Mouse (Mus musculus): ENCODE results near the gene Mbd6. TPM values are rescaled to one million over a fixed set of nuclear protein-coding genes. Genes with fewer than 3 reads are reported as not detected.

Gene Mbd6
- total RNA-seq, 2 experiments from 2014 or later: 16.1 to 17.1 TPM

Other genes starting within 250 kb of the Mbd6 start
- gene Mettl1, start 247.6 kb downstream of the Mbd6 start, total RNA-seq (2021): 10 to 100 TPM; 11.1 to 14.8 TPM
- gene Eef1akmt3, start 247.5 kb downstream of the Mbd6 start, total RNA-seq (2021): under 1 TPM; 0.27 to 0.43 TPM
- gene Cyp27b1, start 240.8 kb downstream of the Mbd6 start, total RNA-seq (2021): under 1 TPM; 0.10 to 0.16 TPM
- gene March9, start 228.8 kb downstream of the Mbd6 start, total RNA-seq (2021): 1 to 10 TPM in 1 of 2 experiments, under 1 TPM in 1; 0.82 to 1.2 TPM
- 10 to 100 TPM; 62.5 to 84.0 TPM for gene Cdk4, start 225.5 kb downstream of the Mbd6 start, total RNA-seq (2021)
- 10 to 100 TPM; 26.5 to 31.6 TPM for gene Tspan31, start 218.8 kb downstream of the Mbd6 start, total RNA-seq (2021)
- 1 to 10 TPM; 3.4 to 6.7 TPM for gene Agap2, start 213.7 kb downstream of the Mbd6 start, total RNA-seq (2021)
- gene Os9, start 167.9 kb downstream of the Mbd6 start, total RNA-seq (2021): 10 to 100 TPM; 20.3 to 23.5 TPM
- 1 to 10 TPM; 1.5 to 1.9 TPM for gene B4galnt1, start 123.8 kb downstream of the Mbd6 start, total RNA-seq (2021)
- 1 to 10 TPM; 3.7 to 7.6 TPM for gene Slc26a10, start 108.4 kb downstream of the Mbd6 start, total RNA-seq (2021)
- gene Arhgef25, start 98.9 kb downstream of the Mbd6 start, total RNA-seq (2021): 10 to 100 TPM; 13.9 to 14.4 TPM
- gene Dtx3, start 93.3 kb downstream of the Mbd6 start, total RNA-seq (2021): 10 to 100 TPM; 22.2 to 24.8 TPM
- 1 to 10 TPM; 6.3 to 7.6 TPM for gene Pip4k2c, start 77.4 kb downstream of the Mbd6 start, total RNA-seq (2021)
- under 1 TPM; 0.45 to 0.53 TPM for gene Kif5a, start 25.7 kb downstream of the Mbd6 start, total RNA-seq (2021)
- 100 to 1,000 TPM in 1 of 2 experiments, 10 to 100 TPM in 1; 99.8 to 103 TPM for gene Dctn2, start 22.6 kb downstream of the Mbd6 start, total RNA-seq (2021)
- gene Mars, start 22.8 kb upstream of the Mbd6 start, total RNA-seq (2021): 10 to 100 TPM; 50.3 to 56.0 TPM
- 1 to 10 TPM; 1.3 to 2.1 TPM for gene Arhgap9, start 32.9 kb upstream of the Mbd6 start, total RNA-seq (2021)
- gene Gli1, start 53.0 kb upstream of the Mbd6 start, total RNA-seq (2021): 1 to 10 TPM; 2.3 to 2.7 TPM
- gene Inhbe, start 65.4 kb upstream of the Mbd6 start, total RNA-seq (2021): not detected
- gene Inhbc, start 81.4 kb upstream of the Mbd6 start, total RNA-seq (2021): not detected
- gene R3hdm2, start 91.3 kb upstream of the Mbd6 start, total RNA-seq (2021): 10 to 100 TPM; 84.1 to 89.2 TPM
- gene Stac3, start 212.7 kb upstream of the Mbd6 start, total RNA-seq (2021): 100 to 1,000 TPM; 315 to 336 TPM
- 10 to 100 TPM; 23.3 to 25.3 TPM for gene Ndufa4l2, start 225.9 kb upstream of the Mbd6 start, total RNA-seq (2021)
- 10 to 100 TPM; 29.4 to 33.1 TPM for gene Shmt2, start 233.4 kb upstream of the Mbd6 start, total RNA-seq (2021)
- 1 to 10 TPM; 1.3 to 1.5 TPM for gene Nxph4, start 245.5 kb upstream of the Mbd6 start, total RNA-seq (2021)

All from gastrocnemius, postnatal 14 days (tissue).